Mouse (Mus musculus) induced T-regulatory cell, adult 2 months (primary cell): ENCODE measurements around the gene C2cd4d.

Experiments
- DNase-seq: peaks from one replicate; pipeline ENCODE4 v3.0.0-alpha.2; 2012; ENCODE audit warnings: low read depth

The C2cd4d gene

GRCm38 (mm10) chr3:94362138-94362537, at the start of gene C2cd4d:
Gene C2cd4d (plus strand): TSS chr3:94362438.
- no peak for DNase-seq

GRCm38 (mm10) chr3:94328681-94329080, 33.6 kb upstream of the C2cd4d start:
- no peak for DNase-seq

- no peak for DNase-seq
These were observed 27.8 kb upstream of the C2cd4d start for GRCm38 (mm10) chr3:94334442-94334841.

GRCm38 (mm10) chr3:94338522-94338921, 23.7 kb upstream of the C2cd4d start:
- no peak for DNase-seq

GRCm38 (mm10) chr3:94341959-94342422, 20.2 kb upstream of the C2cd4d start, which contains the start of gene Them5:
Gene Them5 (plus strand): TSS chr3:94342099.
- DNase-seq: no peak

- no peak for DNase-seq
These were observed 19.7 kb upstream of the C2cd4d start for GRCm38 (mm10) chr3:94342552-94342951.

- DNase-seq: no peak
These were observed 18.1 kb upstream of the C2cd4d start for GRCm38 (mm10) chr3:94344182-94344581.

- no peak for DNase-seq
These were observed 17.3 kb upstream of the C2cd4d start for GRCm38 (mm10) chr3:94344897-94345296.

- no peak for DNase-seq
These were observed 14.1 kb upstream of the C2cd4d start for GRCm38 (mm10) chr3:94348146-94348545.

GRCm38 (mm10) chr3:94360812-94361211, 1.4 kb upstream of the C2cd4d start:
- no peak for DNase-seq

GRCm38 (mm10) chr3:94363291-94364153, 1.3 kb downstream of the C2cd4d start:
- DNase-seq: no peak

- DNase-seq: no peak
These were observed 1.9 kb downstream of the C2cd4d start for GRCm38 (mm10) chr3:94364154-94364526.

GRCm38 (mm10) chr3:94366761-94367160, 4.5 kb downstream of the C2cd4d start:
- DNase-seq: peak; percentile 90

GRCm38 (mm10) chr3:94367511-94367910, 5.3 kb downstream of the C2cd4d start:
- DNase-seq: no peak

GRCm38 (mm10) chr3:94368631-94369030, 6.4 kb downstream of the C2cd4d start:
- DNase-seq: peak; percentile 31

- DNase-seq: no peak
These were observed 7.5 kb downstream of the C2cd4d start for GRCm38 (mm10) chr3:94369709-94370108.

GRCm38 (mm10) chr3:94371637-94372036, 9.4 kb downstream of the C2cd4d start:
- no peak for DNase-seq

- DNase-seq: no peak
These were observed 9.8 kb downstream of the C2cd4d start for GRCm38 (mm10) chr3:94372038-94372437.

- DNase-seq: no peak
These were observed 10.4 kb downstream of the C2cd4d start, which contains the start of gene Rorc for GRCm38 (mm10) chr3:94372641-94373040. Gene Rorc (plus strand): TSS chr3:94372794.

GRCm38 (mm10) chr3:94373090-94373489, 10.9 kb downstream of the C2cd4d start:
- no peak for DNase-seq

GRCm38 (mm10) chr3:94373597-94374011, 11.4 kb downstream of the C2cd4d start:
- no peak for DNase-seq

- DNase-seq: no peak
These were observed 12.4 kb downstream of the C2cd4d start for GRCm38 (mm10) chr3:94374636-94375035.

GRCm38 (mm10) chr3:94375146-94375545, 12.9 kb downstream of the C2cd4d start:
- DNase-seq: peak; percentile 32

- no peak for DNase-seq
These were observed 13.6 kb downstream of the C2cd4d start for GRCm38 (mm10) chr3:94375861-94376260.
